Mouse (Mus musculus) bone marrow macrophage, adult 2 months (primary cell): ENCODE data around the gene Ipmk.

Experiments
- CTCF ChIP-seq: IDR thresholded peaks from 2 replicates; pipeline ENCODE4 v1.5.1; 2012; ENCODE audit warnings: low read depth, mild to moderate bottlenecking, low read length, moderate library complexity
- POLR2A ChIP-seq: IDR thresholded peaks from 2 replicates; pipeline ENCODE4 v1.6.1; 2012; ENCODE audit warnings: mild to moderate bottlenecking, low read depth, low read length, borderline replicate concordance

- TF ChIP-seq CTCF, result no peak
- no peak for TF ChIP-seq POLR2A
Measured at GRCm38 (mm10) chr10:71326123-71326522, 21.4 kb upstream of the Ipmk start.
